Mouse (Mus musculus) cerebellum, adult 8-10 months (tissue): ENCODE data around the gene Cd207.
"Not testable (repeated sequence)": the region's sequence is repeated elsewhere in the genome, so short reads cannot be mapped to it uniquely, and the experiment has no call there.

Experiments used
- DNase-seq: peaks from one replicate; pipeline ENCODE4 v3.0.0; 2022

Gene Cd207

GRCm38 (mm10) chr6:83696684-83697083, 19.0 kb upstream of the Cd207 start:
- no peak for DNase-seq

GRCm38 (mm10) chr6:83695731-83696130, 18.1 kb upstream of the Cd207 start:
- DNase-seq: no peak

- DNase-seq: no peak
These were observed 16.2 kb upstream of the Cd207 start for GRCm38 (mm10) chr6:83693835-83694234.

GRCm38 (mm10) chr6:83692962-83693361, 15.3 kb upstream of the Cd207 start:
- no peak for DNase-seq

GRCm38 (mm10) chr6:83690936-83691335, 13.3 kb upstream of the Cd207 start:
- no peak for DNase-seq

- DNase-seq: no peak
These were observed 12.6 kb upstream of the Cd207 start for GRCm38 (mm10) chr6:83690277-83690676.

GRCm38 (mm10) chr6:83689374-83689773, 11.7 kb upstream of the Cd207 start:
- DNase-seq: no peak

GRCm38 (mm10) chr6:83673395-83673794, 4.3 kb downstream of the Cd207 start:
- peak; percentile 64 for DNase-seq

GRCm38 (mm10) chr6:83665009-83665408, 12.6 kb downstream of the Cd207 start:
- DNase-seq: no peak

GRCm38 (mm10) chr6:83660821-83661220, 16.8 kb downstream of the Cd207 start:
- no peak for DNase-seq

- no peak for DNase-seq
These were observed 21.6 kb downstream of the Cd207 start, which contains the start of gene Clec4f for GRCm38 (mm10) chr6:83656087-83656486. Gene Clec4f, minus strand, starts transcription at chr6:83656187.

- DNase-seq: no peak
These were observed 30.9 kb downstream of the Cd207 start for GRCm38 (mm10) chr6:83646715-83647114.

GRCm38 (mm10) chr6:83635329-83635728, 42.3 kb downstream of the Cd207 start:
- DNase-seq: no peak

- DNase-seq: not testable (repeated sequence)
These were observed 43.0 kb downstream of the Cd207 start for GRCm38 (mm10) chr6:83634631-83635030.

GRCm38 (mm10) chr6:83634106-83634505, 43.6 kb downstream of the Cd207 start:
- DNase-seq: not testable (repeated sequence)

GRCm38 (mm10) chr6:83631815-83632214, 45.8 kb downstream of the Cd207 start:
- no peak for DNase-seq

- DNase-seq: no peak
These were observed 50.9 kb downstream of the Cd207 start for GRCm38 (mm10) chr6:83626781-83627180.
